Mouse (Mus musculus) yolk sac, embryonic 10.5 days (tissue): ENCODE measurements around the gene Adamtsl3.
"Not testable (repeated sequence)": the region's sequence is repeated elsewhere in the genome, so short reads cannot be mapped to it uniquely, and the experiment has no call there.

Experiments
- DNase-seq: peaks from one replicate; pipeline ENCODE4 v3.0.0-alpha.2; 2017; ENCODE audit warnings: low spot score

Gene Adamtsl3

DNA sequence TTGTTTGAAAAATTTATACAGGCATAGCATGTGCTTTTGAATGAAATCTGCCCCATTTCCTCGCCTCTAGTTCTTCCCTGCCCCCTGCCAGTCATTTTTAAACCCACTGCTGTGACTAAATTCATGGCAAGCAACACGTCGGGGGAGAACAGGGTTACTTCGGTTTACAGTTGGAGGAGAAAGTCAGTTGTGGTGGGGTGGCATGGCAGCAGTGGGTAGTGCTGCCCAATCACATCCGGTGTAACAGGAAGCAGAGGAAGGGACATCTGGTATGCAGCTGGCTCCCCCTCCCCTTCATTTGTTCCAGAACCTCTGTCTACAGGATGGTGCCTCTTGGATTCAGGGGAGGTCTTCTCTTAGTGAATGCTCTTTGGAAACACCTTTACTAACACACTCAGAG lies 25.6 kb downstream of the Adamtsl3 start:
- DNase-seq, result no peak

DNA sequence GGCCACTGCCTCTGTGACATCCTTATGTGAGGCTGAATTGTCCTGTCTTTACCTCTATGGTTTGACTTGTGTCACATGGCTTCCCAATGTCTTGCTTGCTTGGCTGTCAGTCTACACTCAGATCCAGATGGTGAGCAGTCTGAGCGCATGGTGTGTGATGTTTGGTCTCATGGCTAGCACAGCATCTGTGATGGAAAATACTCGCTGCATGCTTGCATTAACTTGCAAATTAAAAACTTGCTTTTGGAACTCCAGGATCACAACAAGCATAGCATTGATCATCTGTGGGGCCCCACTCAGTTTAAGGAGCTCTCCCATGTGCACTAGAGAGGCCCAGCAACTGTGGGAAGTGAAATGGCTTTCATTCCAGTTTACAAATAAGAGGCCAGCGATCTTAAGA lies 29.1 kb downstream of the Adamtsl3 start:
- DNase-seq, result no peak

DNA sequence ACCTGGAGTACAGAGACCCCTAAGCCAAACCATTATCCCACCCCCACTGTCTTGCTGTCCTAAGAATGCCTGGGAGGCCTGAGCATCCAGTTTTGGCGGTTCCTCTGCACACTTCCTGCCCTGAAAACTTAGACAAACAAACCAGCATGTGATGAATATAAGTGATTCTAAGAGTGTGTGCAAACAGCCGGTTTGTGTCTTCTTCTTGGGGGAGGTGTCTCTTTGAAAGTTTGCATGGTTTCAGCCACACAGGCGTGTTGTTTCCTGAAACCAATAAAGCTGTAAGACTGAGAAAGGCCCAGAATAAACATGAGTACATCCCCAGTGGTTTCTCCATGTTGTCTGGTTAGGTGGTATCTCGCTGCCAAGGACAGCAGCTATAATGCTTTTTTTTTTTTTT lies 30.6 kb downstream of the Adamtsl3 start:
- no peak for DNase-seq

DNA sequence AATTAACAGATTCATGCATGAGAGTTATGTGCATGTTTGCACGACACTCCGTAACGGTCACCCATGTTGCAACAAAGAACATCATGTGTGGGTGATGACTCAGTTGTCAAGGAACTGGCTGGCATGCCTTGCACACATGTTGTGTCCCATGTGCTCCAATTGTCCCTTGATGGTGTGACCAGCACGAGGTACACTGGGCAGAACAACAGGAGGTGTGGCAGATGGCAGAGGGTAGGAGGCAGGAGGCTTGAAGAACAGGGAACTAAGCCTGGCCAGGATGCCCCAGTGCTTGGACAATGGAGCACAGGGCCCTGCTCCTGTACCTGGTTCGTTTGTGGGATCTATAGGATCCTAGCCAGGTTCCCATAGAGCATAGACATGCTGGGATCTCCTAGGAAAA lies 31.0 kb downstream of the Adamtsl3 start:
- DNase-seq, result no peak

DNA sequence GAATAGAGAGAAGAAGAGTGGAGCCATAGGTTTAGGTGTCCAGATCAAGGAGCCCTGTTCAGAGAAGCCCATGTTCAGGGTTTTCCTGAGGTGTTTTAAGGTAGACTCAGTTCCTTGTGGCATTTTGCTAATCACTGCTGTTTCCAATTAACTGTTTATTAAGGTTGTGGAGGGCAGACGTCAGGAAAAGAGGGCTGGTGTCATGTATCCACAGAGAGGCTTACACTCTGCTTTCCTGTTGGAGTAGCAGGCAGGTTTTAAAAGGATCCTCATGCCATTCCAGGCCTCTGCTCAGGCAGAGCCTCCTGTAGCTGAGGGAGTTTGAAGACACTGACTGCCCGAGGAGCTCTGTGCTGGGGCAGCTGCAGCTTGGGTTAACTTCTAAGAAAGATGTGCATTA lies 32.6 kb downstream of the Adamtsl3 start:
- DNase-seq, result no peak

DNA sequence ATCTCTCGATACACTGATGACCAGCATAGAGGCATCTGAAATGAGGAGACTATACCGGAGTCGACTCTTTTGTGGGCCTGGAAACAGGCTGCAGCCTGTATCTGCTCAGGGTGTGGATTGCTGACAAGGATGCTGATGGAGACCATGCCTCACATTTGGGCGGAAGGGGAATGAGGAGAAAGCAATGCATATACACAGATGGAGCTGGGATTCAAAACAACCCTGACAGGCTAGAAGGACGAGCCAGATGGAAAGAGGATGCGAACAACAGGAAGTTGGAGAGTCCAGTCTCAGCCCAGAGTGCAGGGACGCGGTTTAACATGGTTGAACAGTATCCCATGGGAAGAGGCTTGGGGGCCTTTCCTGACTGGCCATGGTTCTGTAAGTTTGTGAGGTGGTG lies 34.6 kb downstream of the Adamtsl3 start:
- DNase-seq, result no peak

DNA sequence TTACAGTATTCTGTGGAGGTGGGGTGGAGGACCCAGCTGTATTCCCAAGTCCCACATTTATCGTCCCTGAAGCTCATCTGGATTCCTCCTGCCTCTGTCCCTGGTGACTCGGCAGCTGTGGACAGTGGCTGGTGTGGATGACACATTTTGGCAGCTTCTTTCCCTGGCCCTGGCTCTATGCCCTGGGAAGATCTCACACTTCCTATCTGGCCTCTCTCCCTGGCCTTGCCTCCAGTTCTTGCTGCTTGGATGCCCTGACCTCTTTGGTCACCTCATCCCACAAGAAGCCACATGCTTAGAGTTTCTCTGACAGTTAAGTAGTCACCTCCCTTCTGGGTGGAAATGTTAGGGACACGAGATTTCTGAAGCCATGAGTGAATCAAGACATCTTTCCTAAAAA lies 35.9 kb downstream of the Adamtsl3 start:
- no peak for DNase-seq

DNA sequence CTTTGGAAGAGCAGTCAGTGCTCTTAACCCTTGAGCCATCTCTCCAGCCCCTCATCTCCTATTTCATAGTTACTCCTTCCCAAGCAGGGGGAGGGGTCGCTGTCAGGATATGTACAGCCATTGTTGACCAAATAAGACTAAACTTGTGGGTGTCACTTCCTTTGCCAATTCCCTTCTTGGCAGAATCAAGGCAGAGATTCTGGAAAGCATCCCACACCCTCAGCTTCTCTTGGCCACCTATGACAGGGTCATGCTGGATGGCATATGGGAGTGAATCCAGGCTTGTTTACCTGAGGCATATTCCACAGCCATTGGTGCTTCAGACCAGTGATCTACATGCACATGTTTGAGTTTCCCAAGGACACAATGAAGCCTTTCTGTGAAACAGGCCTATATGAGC lies 42.8 kb downstream of the Adamtsl3 start:
- no peak for DNase-seq

DNA sequence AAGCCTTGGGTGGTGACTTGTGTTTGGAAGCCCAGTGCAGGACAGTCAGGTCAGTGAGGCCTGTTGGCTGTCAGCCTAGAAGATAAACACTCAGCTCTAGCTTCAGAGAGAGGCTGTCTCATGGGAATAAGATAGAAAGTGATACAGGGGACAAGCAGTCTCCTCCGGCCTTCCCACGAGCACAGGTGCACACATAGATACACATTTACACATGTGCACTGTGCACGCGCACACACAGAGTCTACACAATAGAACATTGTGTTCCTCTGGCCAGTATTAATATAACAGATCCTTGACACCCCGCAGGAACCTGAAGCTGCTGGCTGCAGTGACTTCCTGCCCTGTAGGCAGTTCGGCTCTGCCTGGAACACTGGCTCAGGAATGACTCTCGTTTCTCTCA lies 44.3 kb downstream of the Adamtsl3 start:
- no peak for DNase-seq

DNA sequence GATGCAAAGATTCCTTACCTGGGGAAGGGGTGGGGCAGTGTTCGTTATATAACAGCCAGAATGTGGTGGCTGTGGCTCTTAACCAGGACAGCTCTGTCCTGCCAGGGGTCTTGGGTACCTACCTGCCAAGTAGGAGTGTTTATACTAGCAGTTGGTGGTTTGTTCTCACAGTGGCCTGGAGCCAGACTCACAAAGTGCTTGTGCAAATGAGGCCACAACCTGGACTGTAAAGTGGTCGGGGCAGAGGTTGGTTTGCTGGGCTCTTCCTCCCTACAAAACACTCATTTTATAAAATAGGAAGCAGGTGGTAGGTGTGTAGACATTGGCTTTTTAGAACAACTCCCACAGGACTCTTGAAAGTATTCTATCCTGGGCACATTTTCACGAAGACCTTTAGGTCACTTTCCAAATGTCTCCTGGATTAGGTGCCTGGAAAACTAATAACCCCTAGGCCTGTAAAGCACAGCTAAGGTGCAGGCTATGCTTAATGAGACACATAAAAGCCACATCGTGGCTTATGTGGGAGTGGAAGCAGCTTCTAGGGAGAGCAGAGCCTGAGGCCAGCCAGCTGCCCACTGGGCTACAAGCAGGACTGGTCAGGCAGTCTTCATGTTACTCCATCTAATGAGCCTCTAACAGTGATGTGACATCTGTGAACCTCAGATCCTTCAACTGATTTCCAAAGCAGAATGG lies 47.5 kb downstream of the Adamtsl3 start:
- no peak for DNase-seq

DNA sequence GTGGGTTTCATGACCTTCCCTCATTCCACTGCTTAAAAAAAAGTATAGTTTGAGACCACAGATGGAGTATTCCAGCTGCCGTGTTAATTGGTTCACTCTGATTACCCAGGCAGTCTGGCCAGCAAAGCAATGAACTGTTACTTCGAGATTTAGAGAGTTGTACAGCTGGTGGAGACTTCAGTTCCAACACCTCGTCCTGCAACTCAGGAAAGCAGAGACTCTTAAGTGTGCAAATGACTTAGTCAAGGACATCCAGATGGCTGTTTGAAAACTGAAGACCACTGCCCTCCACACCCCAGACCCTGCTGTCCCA lies 48.0 kb downstream of the Adamtsl3 start:
- no peak for DNase-seq

DNA sequence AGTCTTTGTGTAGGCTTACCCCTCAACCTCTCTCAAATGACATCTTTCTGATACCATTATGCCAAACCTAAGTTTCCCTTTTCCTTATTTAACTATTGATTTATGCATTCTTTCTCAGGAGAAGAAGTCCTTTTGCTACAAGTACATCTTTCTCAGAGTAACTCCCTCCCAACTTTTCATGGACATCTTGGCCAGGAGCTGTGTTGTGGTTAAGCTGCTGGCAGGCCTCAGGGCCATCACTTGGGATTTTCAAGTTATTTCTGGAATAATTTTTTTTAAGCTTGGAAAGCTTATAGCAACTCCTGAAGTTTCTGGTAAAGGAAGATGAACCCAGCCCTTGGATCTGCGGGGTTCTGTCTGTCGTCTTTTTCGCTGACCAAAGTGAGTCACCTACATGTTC lies 51.6 kb downstream of the Adamtsl3 start:
- DNase-seq, result no peak

DNA sequence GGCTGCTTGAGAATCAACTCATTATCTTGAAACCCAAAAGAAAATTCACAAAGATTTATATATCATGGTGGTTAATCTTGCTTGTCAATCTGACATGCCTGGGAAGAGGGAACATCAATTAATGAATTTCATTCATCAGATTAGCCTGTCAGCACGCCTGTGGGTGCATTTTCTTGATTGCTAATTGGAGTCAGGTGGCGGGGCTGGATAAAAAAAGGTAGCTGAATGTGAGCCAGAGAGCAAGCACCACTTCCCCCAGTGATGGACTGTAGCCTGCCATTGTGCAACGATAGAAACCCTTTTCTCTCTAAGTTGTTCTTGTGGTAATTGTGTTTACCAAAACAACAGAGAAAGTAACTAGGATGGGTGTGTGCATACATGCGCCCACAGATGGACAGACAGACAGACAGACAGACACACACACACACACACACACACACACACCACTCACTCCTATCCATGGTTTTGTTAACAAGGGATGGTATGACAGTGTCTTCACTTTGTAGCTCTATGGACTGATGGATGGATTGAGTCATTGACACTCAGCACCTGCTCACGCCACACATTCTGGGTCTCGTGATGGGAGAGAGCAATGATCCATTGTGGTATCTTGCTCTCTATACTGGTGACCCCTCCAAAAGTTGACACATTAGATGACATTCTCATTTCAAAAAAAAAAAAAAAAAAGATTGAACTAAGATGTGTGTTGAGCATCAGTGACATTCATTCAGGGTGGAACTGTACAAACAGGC lies 59.1 kb downstream of the Adamtsl3 start:
- no peak for DNase-seq

DNA sequence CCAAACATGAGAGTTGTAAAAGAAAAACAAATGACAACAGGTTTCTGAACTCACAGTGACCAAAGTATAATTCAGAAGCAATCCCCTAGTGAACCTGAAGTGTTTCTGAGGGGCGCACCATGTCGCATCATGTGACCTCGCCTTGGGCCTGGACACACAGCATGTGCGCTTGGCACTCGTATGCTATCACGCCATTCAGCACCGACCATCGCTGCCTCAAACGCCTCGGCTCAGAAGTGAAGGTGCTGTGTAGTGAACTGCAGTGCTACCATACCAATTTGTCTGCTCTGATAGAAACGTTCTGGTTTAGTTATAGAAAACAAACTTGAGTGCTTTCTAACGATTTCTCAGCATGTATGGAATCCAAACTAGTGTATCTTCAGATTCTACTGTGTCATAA lies 59.7 kb downstream of the Adamtsl3 start:
- no peak for DNase-seq

DNA sequence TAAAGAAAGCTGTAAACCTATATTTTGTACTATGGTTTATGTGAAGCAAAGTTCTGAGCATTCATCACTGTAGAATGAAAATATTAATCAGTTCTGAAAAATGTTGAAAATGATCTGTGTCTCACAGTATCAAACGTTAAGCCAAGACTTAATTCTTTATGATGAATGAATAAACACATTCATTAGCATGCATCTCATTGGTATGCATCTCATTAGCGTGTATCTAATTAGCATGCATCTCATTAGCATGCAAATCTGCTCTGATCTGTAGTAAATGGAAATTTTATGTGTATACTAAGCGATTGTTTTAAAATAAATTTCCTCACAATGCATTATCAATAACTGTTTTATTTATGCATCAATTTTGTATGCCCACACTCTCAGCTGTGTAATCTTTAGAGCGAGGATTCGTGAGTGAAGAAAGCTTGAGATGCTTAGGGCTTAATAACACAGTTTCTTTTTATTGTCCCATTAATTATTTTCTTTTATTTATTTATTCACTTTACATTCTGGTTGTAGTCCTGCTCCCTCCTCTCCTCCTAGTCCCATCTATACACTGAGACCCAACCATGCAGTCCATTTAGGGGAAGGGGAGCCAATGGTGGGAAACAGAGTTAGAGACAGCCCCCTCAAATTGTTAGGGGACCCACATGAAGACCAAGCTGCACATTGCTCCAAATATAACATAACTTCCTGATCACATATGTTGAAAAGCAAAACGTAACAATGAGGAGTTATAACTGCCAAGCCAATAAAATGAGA lies 60.4 kb downstream of the Adamtsl3 start:
- no peak for DNase-seq

DNA sequence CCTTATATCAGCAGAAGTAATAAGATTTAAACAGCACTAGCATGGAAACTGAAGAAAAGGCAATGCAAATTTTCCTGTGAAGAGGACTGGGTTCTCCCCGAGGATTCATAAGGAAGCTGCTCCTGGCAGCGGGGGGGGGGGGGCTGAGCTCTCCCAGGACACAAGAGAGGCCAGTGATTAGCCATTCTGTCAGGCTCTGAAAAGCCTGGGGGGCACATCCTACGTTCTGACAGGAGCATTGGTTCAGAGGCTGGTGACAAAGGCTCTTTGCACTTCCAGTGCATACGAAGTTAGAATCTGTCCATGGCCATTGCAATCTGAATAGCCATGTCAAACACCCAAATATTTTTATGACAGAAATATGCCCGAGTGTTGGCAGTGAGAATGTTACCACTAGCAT lies 61.4 kb downstream of the Adamtsl3 start:
- DNase-seq, result no peak

DNA sequence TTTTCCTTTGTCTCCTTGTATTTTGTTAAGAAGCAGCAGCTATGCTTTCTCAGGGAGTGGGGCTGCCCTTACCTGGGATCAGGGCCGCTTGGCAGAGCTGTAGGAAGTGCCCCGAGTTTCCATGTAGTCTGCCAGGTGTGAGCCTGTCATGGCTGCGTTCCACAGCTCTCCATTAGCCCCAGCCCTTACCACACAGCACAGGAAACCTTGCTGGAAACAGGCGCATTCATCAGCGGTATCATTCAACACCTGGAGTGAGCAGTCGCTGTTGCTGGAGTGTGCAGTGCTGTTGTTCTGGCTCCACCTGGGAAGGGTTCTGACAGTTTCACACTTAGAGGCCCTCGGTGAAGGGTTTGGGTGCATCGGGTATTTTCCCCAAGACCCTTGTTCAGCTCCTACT lies 62.1 kb downstream of the Adamtsl3 start:
- no peak for DNase-seq

DNA sequence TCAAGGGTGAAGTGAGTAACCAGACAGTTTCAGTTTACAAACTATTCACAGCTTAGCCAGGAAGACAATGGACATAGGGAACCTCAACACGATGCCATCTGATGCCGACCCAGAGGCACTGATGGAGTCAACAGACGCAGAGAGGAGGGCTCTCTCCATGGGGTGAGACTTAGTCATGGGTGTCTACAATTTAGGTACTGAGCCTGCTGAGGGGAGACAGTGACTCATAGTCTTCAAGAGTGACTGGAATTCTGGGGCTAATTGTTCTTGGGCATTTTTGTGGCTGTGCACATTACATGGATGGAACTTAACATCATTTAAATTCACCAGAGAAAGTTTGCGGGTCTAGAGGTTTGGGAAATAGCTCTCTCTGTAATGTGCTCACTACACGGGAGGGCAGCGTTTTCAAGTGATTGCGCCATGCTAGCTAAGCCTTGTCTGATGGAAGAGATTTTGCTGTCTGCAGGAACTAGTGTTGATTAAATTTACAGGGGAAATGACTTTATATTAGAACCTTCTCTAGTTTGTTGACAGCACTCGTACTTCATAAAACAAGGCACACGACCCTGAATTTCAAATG lies 70.1 kb downstream of the Adamtsl3 start:
- DNase-seq, result no peak

DNA sequence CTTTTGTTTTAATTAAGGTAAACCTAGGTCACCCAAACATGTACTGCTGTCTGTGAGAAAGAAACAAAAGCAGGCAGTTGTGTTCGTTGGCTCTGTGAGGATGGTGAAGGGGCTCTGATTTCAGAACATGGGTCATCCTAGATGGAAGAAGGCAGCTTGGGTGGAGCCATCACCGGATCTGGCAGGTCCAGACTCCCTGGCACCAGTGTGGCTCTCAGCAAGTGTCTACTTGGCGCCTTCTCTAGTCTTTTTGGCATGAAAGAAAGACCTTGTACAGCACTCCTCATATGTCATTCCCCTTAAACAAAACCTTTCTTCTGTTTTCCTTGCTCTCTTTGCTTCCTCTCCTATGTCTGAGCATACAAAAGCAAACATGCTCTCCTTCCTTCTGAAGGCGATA lies 75.5 kb downstream of the Adamtsl3 start:
- no peak for DNase-seq

DNA sequence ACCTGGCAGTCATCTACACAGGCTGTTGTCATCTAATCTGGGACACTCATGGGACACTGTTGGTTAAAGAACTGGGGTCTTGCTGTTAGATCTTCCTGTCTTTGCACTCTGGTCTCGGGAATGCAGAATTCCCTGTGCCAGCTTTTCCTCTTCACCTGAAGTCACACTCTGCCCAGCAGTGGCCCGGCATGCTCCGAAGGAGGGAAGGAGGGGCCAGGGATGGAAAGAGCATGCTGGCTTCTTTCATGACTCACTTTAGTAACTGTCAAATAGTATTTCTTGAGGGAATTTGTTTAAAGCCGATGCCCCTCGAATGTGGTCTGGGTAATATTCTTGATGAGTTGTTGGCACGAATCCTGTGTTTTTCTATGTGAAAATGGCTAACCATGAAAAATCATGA lies 81.2 kb downstream of the Adamtsl3 start:
- DNase-seq, result no peak

DNA sequence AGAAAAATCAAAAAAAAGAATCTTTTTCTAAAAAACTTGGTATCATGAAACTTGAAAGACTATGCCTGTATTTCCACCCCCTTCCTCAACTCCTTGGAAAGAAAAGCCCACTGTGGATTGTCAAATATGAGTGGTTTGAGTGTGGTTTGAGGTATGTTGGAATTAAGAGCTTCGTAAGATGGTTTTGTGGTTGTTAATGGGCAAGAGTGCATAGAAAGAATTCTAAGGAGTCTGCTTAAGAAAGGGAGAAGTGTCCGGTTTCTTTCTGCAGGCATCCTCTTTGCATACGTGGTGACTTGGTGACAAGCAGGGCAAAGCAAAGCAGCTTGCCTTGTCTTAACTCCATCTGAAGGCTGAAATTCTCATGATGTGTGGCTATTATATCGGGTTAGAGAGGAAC lies 81.6 kb downstream of the Adamtsl3 start:
- DNase-seq, result no peak

DNA sequence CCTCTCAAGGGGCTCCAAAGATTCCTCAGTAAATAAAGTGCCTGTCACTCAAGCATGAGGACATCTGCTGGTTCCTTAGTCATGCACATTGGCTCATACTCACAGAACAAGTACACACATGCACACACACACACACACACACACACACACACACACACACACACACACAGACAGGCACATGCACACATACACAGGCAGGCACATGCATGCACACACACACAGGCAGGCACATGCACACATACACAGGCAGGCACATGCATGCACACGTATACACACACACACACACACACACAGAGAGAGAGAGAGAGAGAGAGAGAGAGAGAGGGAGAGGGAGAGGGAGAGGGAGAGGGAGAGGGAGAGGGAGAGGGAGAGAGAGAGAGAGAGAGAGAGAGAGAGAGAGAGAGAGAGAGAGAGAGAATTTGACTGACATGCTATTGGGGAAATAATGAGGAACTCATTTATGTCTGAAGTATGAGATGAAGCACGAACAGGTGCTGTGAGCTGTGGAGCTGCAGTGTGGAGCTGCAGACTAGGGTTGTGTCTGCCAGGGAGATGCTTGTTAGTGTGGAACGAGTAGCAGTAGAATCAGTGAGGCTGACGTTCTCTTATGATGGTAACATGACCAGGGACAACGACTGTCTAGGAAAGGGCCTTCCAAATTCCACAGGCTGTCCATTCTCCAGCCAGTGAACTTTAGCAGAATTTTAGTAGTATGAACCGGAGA lies 85.0 kb downstream of the Adamtsl3 start:
- not testable (repeated sequence) for DNase-seq
